Mouse (Mus musculus) Patski (cell line): ENCODE measurements around the gene Krtap24-1. TPM values are rescaled to one million over a fixed set of nuclear protein-coding genes. Genes with fewer than 3 reads are reported as not detected.

Source experiments
- ATAC-seq: fragments of 100-300 bp; one replicate; pipeline ENCODE4 v1.8.0; 2021
- CTCF ChIA-PET: fragments of 350-600 bp; sonication (Branson Sonifier 250); formaldehyde crosslinking; loops from one replicate; lab custom pipeline; 2022; ENCODE audit warnings: inconsistent platforms; lab: Charles Lee
- POLR2A ChIA-PET: fragments of 350-600 bp; sonication (Branson Sonifier 250); formaldehyde crosslinking; loops from one replicate; lab custom pipeline; 2022; ENCODE audit warnings: antibody characterized with exemption, inconsistent platforms; lab: Charles Lee
- DNase-seq: peaks from one replicate; pipeline ENCODE4 v3.0.0-alpha.2; 2011; ENCODE audit warnings: low read depth, low spot score
- H3K27me3 ChIP-seq: fragments of 371-371 bp; one replicate; pipeline ENCODE4 v1.5.1; 2021
- CTCF ChIP-seq: fragments of 100-300 bp; IDR thresholded peaks from one replicate; pipeline ENCODE4 v1.5.1; 2021
- in situ Hi-C: fragments of 300-500 bp; cut with MboI; formaldehyde crosslinking; loops from 3 replicates; pipeline ENCODE4 v1.11.1; 2018; ENCODE audit warnings: low pct_unique_long_range_greater_than_20kb, mixed read lengths
- polyA plus RNA-seq: library from polyadenylated mRNA; unstranded; gene quantifications from one replicate; pipeline ENCODE4 v1.2.3, GENCODE M21; 2021

Gene Krtap24-1
- not detected for polyA plus RNA-seq

GRCm38 (mm10) chr16:88611922-88612321 lies at the start of gene Krtap24-1:
Krtap24-1 (minus strand) TSS chr16:88612279.
- no peak for ATAC-seq
- DNase-seq = no peak
- H3K27me3 ChIP-seq = peaks cover 7% of the 10 kb centered on the region
- no peak for TF ChIP-seq CTCF
- ChIA-PET CTCF (interaction anchor here (0.9 to 1.4 kb wide), 2 partner anchors 10 to 24 kb away, joined by 3 to 4 read pairs; no protein-coding TSS in a partner anchor), POLR2A (no interaction called here)
- in situ Hi-C loops = no loop called here

- DNase-seq (no peak), ATAC-seq (peak; percentile 69)
- ChIA-PET CTCF (interaction anchor here (1.2 kb wide), 1 partner anchor 8 kb away, joined by 3 read pairs; no protein-coding TSS in a partner anchor), POLR2A (no interaction called here)
- no peaks in the 10 kb centered on the region for H3K27me3 ChIP-seq
- peak; percentile 50 for TF ChIP-seq CTCF
- in situ Hi-C loops = no loop called here
These were observed 45.3 kb upstream of the Krtap24-1 start for GRCm38 (mm10) chr16:88657426-88657825.

DNA sequence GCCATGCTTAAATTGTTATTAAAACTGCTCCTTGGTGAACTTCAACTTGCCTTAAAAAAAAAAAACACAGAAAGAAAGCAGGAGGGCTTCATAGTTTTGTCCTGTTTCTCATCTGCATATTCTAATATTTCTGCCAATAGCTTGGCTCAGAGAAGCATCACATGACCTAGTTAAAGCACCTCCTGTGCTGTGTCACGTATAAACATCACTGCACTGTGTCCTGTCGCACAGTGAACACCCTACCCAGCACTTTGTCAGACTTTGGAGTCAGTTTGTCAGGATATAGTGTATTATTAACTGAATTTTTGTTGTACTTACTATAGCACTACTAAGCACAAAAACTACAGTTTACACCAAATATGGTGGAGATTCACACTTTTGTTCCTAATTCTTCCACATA lies 39.9 kb upstream of the Krtap24-1 start:
- no peak for ATAC-seq
- POLR2A ChIA-PET = no interaction called here
- no peak for DNase-seq
- in situ Hi-C loops = no loop called here
- no peaks in the 10 kb centered on the region for H3K27me3 ChIP-seq
- CTCF ChIA-PET = no interaction called here
- no peak for TF ChIP-seq CTCF

GRCm38 (mm10) chr16:88651082-88651481 lies 39.0 kb upstream of the Krtap24-1 start:
- in situ Hi-C loops = no loop called here
- CTCF ChIA-PET = no interaction called here

DNA sequence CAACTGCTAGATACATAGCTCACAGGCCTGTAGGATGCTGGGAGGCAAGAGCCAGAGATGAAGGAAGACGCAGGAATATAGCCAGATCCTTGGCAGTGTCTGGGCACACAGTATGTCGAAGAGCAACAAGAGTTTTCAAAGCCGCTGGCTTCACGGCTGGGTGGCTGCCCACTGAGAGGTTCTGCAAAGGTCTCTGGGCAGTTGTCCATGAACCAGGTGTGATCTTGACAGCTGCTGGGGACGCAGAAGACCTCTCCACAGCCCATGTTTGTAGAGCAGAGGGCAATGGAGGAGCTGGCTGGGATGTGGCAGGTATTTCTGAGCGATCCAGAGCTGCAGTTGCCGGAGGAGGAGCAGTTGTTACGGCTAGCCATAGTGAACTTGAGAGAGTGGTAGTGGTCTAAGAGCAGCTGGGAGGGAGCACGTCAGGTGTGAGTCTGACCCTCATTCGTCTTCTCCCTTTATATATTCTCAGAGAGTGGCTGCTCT lies 35.3 kb upstream of the Krtap24-1 start, which contains the start of gene Krtap26-1:
Krtap26-1 (minus strand) TSS at position 439 of the 489 bp plus-strand sequence.
- no peak for TF ChIP-seq CTCF
- ATAC-seq (no peak), DNase-seq (no peak)
- CTCF ChIA-PET = no interaction called here
- in situ Hi-C loops = no loop called here
- POLR2A ChIA-PET = no interaction called here
- no peaks in the 10 kb centered on the region for H3K27me3 ChIP-seq

More at GRCm38 (mm10) chr16:88651082-88651481, 39.0 kb upstream of the Krtap24-1 start:
- no peaks in the 10 kb centered on the region for H3K27me3 ChIP-seq
- TF ChIP-seq CTCF = no peak
- POLR2A ChIA-PET = no interaction called here
- DNase-seq (no peak), ATAC-seq (no peak)

GRCm38 (mm10) chr16:88646366-88647111 lies 34.5 kb upstream of the Krtap24-1 start:
- ATAC-seq = no peak
- in situ Hi-C loops = no loop called here
- TF ChIP-seq CTCF = no peak

GRCm38 (mm10) chr16:88640053-88640452 lies 28.0 kb upstream of the Krtap24-1 start:
- DNase-seq (no peak), ATAC-seq (no peak)
- TF ChIP-seq CTCF = no peak
- POLR2A ChIA-PET = no interaction called here
- CTCF ChIA-PET = no interaction called here
- in situ Hi-C loops = no loop called here
- H3K27me3 ChIP-seq = no peaks in the 10 kb centered on the region

More at GRCm38 (mm10) chr16:88646366-88647111, 34.5 kb upstream of the Krtap24-1 start:
- H3K27me3 ChIP-seq = no peaks in the 10 kb centered on the region
- POLR2A ChIA-PET = no interaction called here
- DNase-seq = no peak
- CTCF ChIA-PET = no interaction called here

GRCm38 (mm10) chr16:88635142-88635541 lies 23.1 kb upstream of the Krtap24-1 start:
- POLR2A ChIA-PET = no interaction called here
- no peak for ATAC-seq
- TF ChIP-seq CTCF = no peak
- CTCF ChIA-PET = interaction anchor here (0.8 kb wide), 1 partner anchor 43 kb away, joined by 3 read pairs; no protein-coding TSS in a partner anchor
- DNase-seq = no peak
- H3K27me3 ChIP-seq = no peaks in the 10 kb centered on the region
- in situ Hi-C loops = no loop called here

DNA sequence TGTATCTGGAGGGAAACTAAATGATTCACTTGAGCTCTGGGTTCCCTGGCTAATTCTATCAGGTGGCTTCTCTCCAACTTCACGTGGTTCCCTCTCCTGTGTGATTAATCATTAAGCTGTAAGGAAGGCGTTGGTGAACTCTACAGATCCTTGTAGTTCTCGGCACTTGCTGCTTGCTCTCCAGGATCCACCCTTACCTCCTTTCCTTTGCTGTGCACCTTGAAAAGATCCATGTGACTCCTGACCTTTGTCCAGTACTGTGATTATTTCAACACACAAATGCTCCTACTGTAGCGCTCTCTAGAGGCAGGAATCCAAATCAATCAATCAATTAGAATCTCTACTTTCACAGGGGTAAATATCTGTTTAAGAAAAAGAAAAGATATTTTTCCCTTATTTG lies 19.4 kb upstream of the Krtap24-1 start:
- ATAC-seq (peak; percentile 85), DNase-seq (no peak)
- in situ Hi-C loops = no loop called here
- TF ChIP-seq CTCF = peak; percentile 38
- H3K27me3 ChIP-seq = no peaks in the 10 kb centered on the region
- CTCF ChIA-PET = interaction anchor here (0.9 to 1.3 kb wide), 2 partner anchors 40 to 259 kb away, joined by 3 read pairs; no protein-coding TSS in a partner anchor
- POLR2A ChIA-PET = no interaction called here

- DNase-seq (no peak), ATAC-seq (no peak)
- H3K27me3 ChIP-seq = no peaks in the 10 kb centered on the region
- in situ Hi-C loops = no loop called here
- TF ChIP-seq CTCF = no peak
- ChIA-PET POLR2A (no interaction called here), CTCF (no interaction called here)
These were observed 15.5 kb upstream of the Krtap24-1 start, which contains the start of gene 2310079G19Rik for GRCm38 (mm10) chr16:88627566-88627965. 2310079G19Rik (minus strand) TSS chr16:88627666.

DNA sequence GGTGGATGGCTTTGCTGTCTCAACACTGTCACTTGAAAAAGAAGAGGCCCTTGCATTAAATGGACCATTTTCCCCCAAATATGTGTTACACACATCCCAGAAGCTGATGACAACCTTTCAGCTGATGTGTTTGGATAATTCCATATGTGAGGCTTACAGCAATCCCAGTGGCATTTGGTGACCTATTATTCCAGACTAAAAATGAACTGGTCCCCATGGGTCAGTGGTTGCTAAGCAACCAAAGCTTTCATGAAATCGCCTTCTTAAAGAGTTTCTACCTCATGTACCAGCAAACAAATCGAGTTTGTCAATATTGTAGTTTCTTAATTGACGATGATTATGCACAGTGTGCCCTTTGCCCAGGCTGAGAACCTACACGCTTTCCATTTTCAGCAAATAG lies 633 bp upstream of the Krtap24-1 start:
- DNase-seq (no peak), ATAC-seq (no peak)
- ChIA-PET POLR2A (no interaction called here), CTCF (interaction anchor here (1.4 kb wide), 1 partner anchor 24 kb away, joined by 4 read pairs; no protein-coding TSS in a partner anchor)
- no peak for TF ChIP-seq CTCF
- in situ Hi-C loops = no loop called here
- H3K27me3 ChIP-seq = peaks cover 7% of the 10 kb centered on the region
